Comparison of ENCODE assay signal across 8 mouse cellular contexts in the genomic region with DNA sequence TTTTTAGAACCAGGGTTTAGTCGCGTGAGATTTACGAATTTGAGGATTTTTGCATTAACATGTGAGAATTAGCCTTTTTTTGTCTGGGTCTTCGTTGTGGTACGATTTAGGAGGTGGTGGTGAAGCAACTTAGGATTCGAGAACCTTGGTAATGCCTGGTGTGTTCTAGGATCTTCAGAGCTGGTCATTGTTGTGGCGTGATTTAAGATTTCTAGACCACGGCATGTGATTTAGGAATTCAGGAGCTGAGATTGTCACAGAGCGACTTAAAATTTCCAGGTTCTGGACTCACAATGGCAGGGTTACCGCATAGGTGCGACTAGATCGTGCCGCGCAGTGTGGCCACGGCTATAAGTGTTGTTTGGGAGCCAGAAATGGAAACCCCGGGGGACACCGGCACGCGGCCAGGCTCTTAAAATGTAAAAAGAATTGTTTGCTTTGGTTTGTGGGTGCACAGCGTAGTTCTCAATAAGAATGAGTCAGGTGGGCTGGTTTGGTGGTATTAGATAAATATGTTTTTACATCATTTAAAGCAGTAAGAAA. TPM values are rescaled to one million over a fixed set of nuclear protein-coding genes. Genes with fewer than 3 reads are reported as not detected.
DNase-seq lines count a peak whose midpoint lies in the region; ATAC-seq and TF ChIP-seq lines count a peak whose summit lies in the region.

No protein-coding gene starts in this region.

- peak overlapping the region; percentile 61 for H3K4me3 ChIP-seq in layer of hippocampus, adult 2 months
- H3K4me3 ChIP-seq in hindbrain, postnatal 0 days (ENCODE audit: low read length): peak overlapping the region; percentile 55

- 0 out of 2 replicates have a peak, but pooled peaks cover 4% of the 10 kb centered on the region for H3K9me3 ChIP-seq in hindbrain, postnatal 0 days (ENCODE audit: low read length)

- no peak for DNase-seq in layer of hippocampus, adult 2 months (ENCODE audit: low spot score in 2 of 2)
- no peak for DNase-seq in layer of hippocampus, adult 9-10 months (ENCODE audit: low spot score)
- DNase-seq in cerebellum, postnatal 25 days: peak; percentile 36 to 43
- peak; percentile 33 for DNase-seq in hindbrain, postnatal 0 days (ENCODE audit: low spot score)
- peak; percentile 24 for DNase-seq in naive thymus-derived CD4-positive, alpha-beta T cell, adult 2 months (ENCODE audit: low read depth)
- no peak for DNase-seq in left cerebral cortex, adult 18-20 months (ENCODE audit: low spot score in 2 of 2)
- DNase-seq in ovary, postnatal 36 days (ENCODE audit: low spot score): no peak
- DNase-seq in adrenal gland, adult 18-20 months (ENCODE audit: low spot score in 2 of 2): no peak

- peak overlapping the region; percentile 64 for H3K4me2 ChIP-seq in hindbrain, postnatal 0 days (ENCODE audit: low read depth, low read length)

- peaks cover 10% of the 10 kb centered on the region; the same call in 1 of the 2 replicates for H3K36me3 ChIP-seq in hindbrain, postnatal 0 days (ENCODE audit: insufficient read depth, low read length)

- H3K27ac ChIP-seq in layer of hippocampus, adult 2 months: peak overlapping the region; percentile 82
- H3K27ac ChIP-seq in hindbrain, postnatal 0 days: peak overlapping the region; percentile 84

- TF ChIP-seq CTCF in layer of hippocampus, adult 2 months (conservative IDR thresholded peaks at IDR 0.05): no peak
- TF ChIP-seq CTCF in hindbrain, postnatal 0 days (IDR thresholded peaks at IDR 0.05; ENCODE audit: low read depth): no peak

- H3K4me1 ChIP-seq in hindbrain, postnatal 0 days (ENCODE audit: insufficient read depth, low read length): no peaks in the 10 kb centered on the region

- 48% methylated on average over 20 of the region's 20 CpGs for WGBS in hindbrain, postnatal 0 days

- H3K9ac ChIP-seq in hindbrain, postnatal 0 days (replicated peaks; ENCODE audit: low read length): peak overlapping the region; percentile 72

- ATAC-seq in hindbrain, postnatal 0 days: no peak

- no peaks in the 10 kb centered on the region for H3K27me3 ChIP-seq in hindbrain, postnatal 0 days (ENCODE audit: insufficient read depth, low read length)

RNA-seq across cellular contexts. Expression of gene Mest, which starts 15.2 kb away (rescaled TPM):
- 10 to 100 TPM; 45.2 to 47.5 TPM for total RNA-seq in layer of hippocampus, adult 2 months (2021)
- total RNA-seq in hindbrain, postnatal 0 days (2014; rRNA removed): 237 and 326 TPM in 2 replicates
- 152 and 154 TPM in 2 replicates for polyA plus RNA-seq in hindbrain, postnatal 0 days (2015; fragmentation: Nextera tagmentation; extraction: Ambion mirVana)
- 100 to 1,000 TPM in 1 of 2 experiments, 10 to 100 TPM in 1; 94.5 to 106 TPM for total RNA-seq in left cerebral cortex, adult 18-20 months (2021)
- total RNA-seq in adrenal gland, adult 18-20 months (2021): 10 to 100 TPM; 27.9 to 28.8 TPM

RNA-seq across cellular contexts. Expression of gene Cep41, which starts 45.0 kb away (rescaled TPM):
- 1 to 10 TPM; 7.3 to 7.7 TPM for total RNA-seq in layer of hippocampus, adult 2 months (2021)
- 6.1 and 9.8 TPM in 2 replicates for total RNA-seq in hindbrain, postnatal 0 days (2014; rRNA removed)
- polyA plus RNA-seq in hindbrain, postnatal 0 days (2015; fragmentation: Nextera tagmentation; extraction: Ambion mirVana): 8.2 TPM in 2 replicates
- 1 to 10 TPM; 6.4 to 7.0 TPM for total RNA-seq in left cerebral cortex, adult 18-20 months (2021)
- 1 to 10 TPM; 6.1 to 7.3 TPM for total RNA-seq in adrenal gland, adult 18-20 months (2021)

Comparison
In these comparisons a context has a peak if more than half of its experiments do, and no peak if none do; other contexts are left out.
1. DNase-seq: peak in cerebellum, postnatal 25 days (2 of 2), hindbrain, postnatal 0 days (single experiment) and naive thymus-derived CD4-positive, alpha-beta T cell, adult 2 months (single experiment); none in layer of hippocampus, adult 2 months (0 of 2), layer of hippocampus, adult 9-10 months (single experiment), left cerebral cortex, adult 18-20 months (0 of 2), ovary, postnatal 36 days (single experiment) and adrenal gland, adult 18-20 months (0 of 2).